In the genomic region with DNA sequence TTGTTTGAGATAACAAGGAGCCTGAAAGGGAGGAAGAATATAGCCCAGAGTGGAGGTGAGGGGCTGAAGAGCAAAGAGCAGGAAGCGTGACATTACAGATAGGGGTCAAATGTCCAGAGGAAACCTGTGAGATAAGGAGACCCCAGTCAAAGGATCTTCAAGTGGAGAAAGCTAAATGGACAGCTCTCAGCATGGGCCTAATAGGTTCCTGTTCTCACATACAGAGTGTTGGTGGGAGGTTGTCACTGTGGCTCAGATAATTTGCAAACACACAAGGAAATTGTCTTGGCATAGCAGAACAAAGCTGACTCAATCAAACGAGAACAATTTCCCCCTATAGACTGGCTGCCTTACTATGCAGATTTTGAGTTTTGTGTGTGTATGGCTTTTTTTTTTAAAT, we compare ENCODE assay signal across 24 mouse cellular contexts.
DNase-seq lines count a peak whose midpoint lies in the region; ATAC-seq and TF ChIP-seq lines count a peak whose summit lies in the region.
"Had no signal": no experiment of that assay in that cellular context is flagged by ENCODE, and none has a peak within 500 bp of the region (broad histone marks: within the 10 kb centered on the region; RNA-seq: fewer than 3 reads in every experiment).

No protein-coding gene starts in this region.

- H3K4me1 ChIP-seq in heart, embryonic 12.5 days (replicated peaks) = peaks cover 4% of the 10 kb centered on the region; the same call in 1 of the 2 replicates
- no peaks in the 10 kb centered on the region for H3K4me1 ChIP-seq in midbrain, embryonic 14.5 days (ENCODE audit: control insufficient read depth, insufficient read depth, low read length)
- H3K4me1 ChIP-seq in midbrain, embryonic 13.5 days (replicated peaks) = no peaks in the 10 kb centered on the region
- no peaks in the 10 kb centered on the region for H3K4me1 ChIP-seq in forebrain, embryonic 16.5 days (replicated peaks; ENCODE audit: control insufficient read depth, insufficient read depth, low read length)
- H3K4me1 ChIP-seq: forebrain, embryonic 13.5 days; hindbrain, embryonic 13.5 days; liver, embryonic 13.5 days; stomach, embryonic 15.5 days had no signal

- H3K27me3 ChIP-seq in heart, embryonic 12.5 days (replicated peaks) = peaks cover 3% of the 10 kb centered on the region; the same call in 1 of the 2 replicates
- no peaks in the 10 kb centered on the region for H3K27me3 ChIP-seq in midbrain, embryonic 14.5 days (ENCODE audit: control insufficient read depth, insufficient read depth, low read length)
- no peaks in the 10 kb centered on the region for H3K27me3 ChIP-seq in midbrain, embryonic 13.5 days
- H3K27me3 ChIP-seq in forebrain, embryonic 16.5 days (replicated peaks; ENCODE audit: control insufficient read depth, insufficient read depth, low read length) = no peaks in the 10 kb centered on the region
- H3K27me3 ChIP-seq: forebrain, embryonic 13.5 days; hindbrain, embryonic 13.5 days; liver, embryonic 13.5 days; stomach, embryonic 15.5 days had no signal

- no peak for DNase-seq in heart, adult 8-10 months (ENCODE audit: low spot score)
- DNase-seq in midbrain, embryonic 14.5 days = peak; percentile 6
- DNase-seq in brain, embryonic 14.5 days (ENCODE audit: low read depth) = peak; percentile 31
- DNase-seq: adrenal gland, adult 8-10 months; B cell, adult 2 months; cerebellum, adult 8-10 months; gastrocnemius, postnatal 25 days; heart, adult 2 months; heart, postnatal 4 days; kidney, adult 11 months; kidney, postnatal 25 days; liver, embryonic 13.5 days; lung, adult 2 months; lung, postnatal 10 days; right cerebral cortex, postnatal 25 days had no signal

- no peak for TF ChIP-seq CTCF in brain, embryonic 14.5 days (IDR thresholded peaks at IDR 0.05; ENCODE audit: borderline replicate concordance, extremely low read depth, insufficient read depth, insufficient read length)

- TF ChIP-seq POLR2A in brain, embryonic 14.5 days (IDR thresholded peaks at IDR 0.05; ENCODE audit: borderline replicate concordance, extremely low read depth, insufficient read depth, insufficient read length, poor library complexity, severe bottlenecking) = no peak

- no peaks in the 10 kb centered on the region for H3K36me3 ChIP-seq in heart, embryonic 12.5 days
- no peaks in the 10 kb centered on the region for H3K36me3 ChIP-seq in midbrain, embryonic 14.5 days (ENCODE audit: control insufficient read depth, insufficient read depth, low read length)
- no peaks in the 10 kb centered on the region for H3K36me3 ChIP-seq in midbrain, embryonic 13.5 days
- no peaks in the 10 kb centered on the region for H3K36me3 ChIP-seq in forebrain, embryonic 16.5 days (ENCODE audit: control insufficient read depth, insufficient read depth)
- H3K36me3 ChIP-seq: hindbrain, embryonic 13.5 days; liver, embryonic 13.5 days; stomach, embryonic 15.5 days had no signal

- H3K4me3 ChIP-seq in heart, embryonic 12.5 days = no peak overlapping the region
- no peak overlapping the region for H3K4me3 ChIP-seq in midbrain, embryonic 14.5 days (replicated peaks; ENCODE audit: low read depth, low read length)
- no peak overlapping the region for H3K4me3 ChIP-seq in midbrain, embryonic 13.5 days (replicated peaks)
- H3K4me3 ChIP-seq in forebrain, embryonic 16.5 days (replicated peaks; ENCODE audit: low read length) = no peak overlapping the region
- H3K4me3 ChIP-seq: forebrain, embryonic 13.5 days; heart, adult 2 months; hindbrain, embryonic 13.5 days; left cerebral cortex, adult 2 months; liver, embryonic 13.5 days; stomach, embryonic 15.5 days had no signal

- ATAC-seq in heart, embryonic 12.5 days (ENCODE audit: insufficient number of reproducible peaks, low FRiP score) = peak; percentile 25; the same call in 1 of the 2 replicates
- no peak for ATAC-seq in midbrain, embryonic 14.5 days (ENCODE audit: low FRiP score, low TSS enrichment)
- no peak for ATAC-seq in midbrain, embryonic 13.5 days
- no peak for ATAC-seq in forebrain, embryonic 16.5 days
- ATAC-seq: forebrain, embryonic 13.5 days; inflammation-experienced regulatory T-cells, adult 6 months had no signal

- H3K9me3 ChIP-seq in heart, embryonic 12.5 days (replicated peaks) = no peaks in the 10 kb centered on the region
- H3K9me3 ChIP-seq in midbrain, embryonic 14.5 days (ENCODE audit: control insufficient read depth, low read length) = no peaks in the 10 kb centered on the region
- H3K9me3 ChIP-seq in midbrain, embryonic 13.5 days = no peaks in the 10 kb centered on the region
- no peaks in the 10 kb centered on the region for H3K9me3 ChIP-seq in forebrain, embryonic 16.5 days (ENCODE audit: control insufficient read depth, low read length)
- H3K9me3 ChIP-seq: forebrain, embryonic 13.5 days; hindbrain, embryonic 13.5 days; liver, embryonic 13.5 days; stomach, embryonic 15.5 days had no signal

- WGBS in heart, embryonic 12.5 days = 1% methylated on average over 2 of the region's 2 CpGs
- WGBS in midbrain, embryonic 14.5 days = 11% methylated on average over 2 of the region's 2 CpGs
- 14% methylated on average over 2 of the region's 2 CpGs for WGBS in midbrain, embryonic 13.5 days
- WGBS in forebrain, embryonic 16.5 days = 19% methylated on average over 2 of the region's 2 CpGs

- H3K9ac ChIP-seq in heart, embryonic 12.5 days = no peak overlapping the region
- H3K9ac ChIP-seq in midbrain, embryonic 14.5 days (replicated peaks; ENCODE audit: low read length) = no peak overlapping the region
- H3K9ac ChIP-seq in midbrain, embryonic 13.5 days (replicated peaks) = no peak overlapping the region
- no peak overlapping the region for H3K9ac ChIP-seq in forebrain, embryonic 16.5 days (replicated peaks; ENCODE audit: low read depth, low read length)
- H3K9ac ChIP-seq: forebrain, embryonic 13.5 days; hindbrain, embryonic 13.5 days; liver, embryonic 13.5 days; stomach, embryonic 15.5 days had no signal

- H3K4me2 ChIP-seq in heart, embryonic 12.5 days = no peak overlapping the region
- no peak overlapping the region for H3K4me2 ChIP-seq in midbrain, embryonic 14.5 days (ENCODE audit: low read length)
- no peak overlapping the region for H3K4me2 ChIP-seq in midbrain, embryonic 13.5 days (replicated peaks)
- no peak overlapping the region for H3K4me2 ChIP-seq in forebrain, embryonic 16.5 days (ENCODE audit: low read length)
- H3K4me2 ChIP-seq: forebrain, embryonic 13.5 days; hindbrain, embryonic 13.5 days; liver, embryonic 13.5 days; stomach, embryonic 15.5 days had no signal

- H3K27ac ChIP-seq in heart, embryonic 12.5 days (ENCODE audit: poor library complexity, severe bottlenecking) = no peak overlapping the region
- no peak overlapping the region for H3K27ac ChIP-seq in midbrain, embryonic 14.5 days (replicated peaks; ENCODE audit: low read depth, low read length)
- no peak overlapping the region for H3K27ac ChIP-seq in midbrain, embryonic 13.5 days
- no peak overlapping the region for H3K27ac ChIP-seq in forebrain, embryonic 16.5 days (ENCODE audit: low read length)
- H3K27ac ChIP-seq: forebrain, embryonic 13.5 days; heart, adult 2 months; hindbrain, embryonic 13.5 days; left cerebral cortex, adult 2 months; liver, embryonic 13.5 days; macrophage; stomach, embryonic 15.5 days had no signal
